Mouse (Mus musculus): ENCODE results near the gene Rnf214. TPM values are rescaled to one million over a fixed set of nuclear protein-coding genes. Genes with fewer than 3 reads are reported as not detected.

Gene Rnf214
- polyA plus RNA-seq, 1 experiment from 2014 or later, result 42.9 TPM

GRCm38 (mm10) chr9:45907078-45907428 lies 342 bp upstream of the Rnf214 start:
- Histone ChIP-seq H3K9me3 (ENCODE audit: control insufficient read depth, low read length) (no peaks in the 10 kb centered on the region), H3K4me3 (ENCODE audit: control insufficient read depth in 1 of 2, insufficient read depth in 1 of 2, low read depth in 1 of 2, low read length in 2 of 2) (peak overlapping the region; percentile 85 to 90), H3K27me3 (ENCODE audit: control insufficient read depth, insufficient read depth, low read length) (no peaks in the 10 kb centered on the region), H3K9ac (ENCODE audit: low read length) (peak overlapping the region; percentile 98), H3K27ac (replicated peaks in 1 of 2; ENCODE audit: control insufficient read depth in 1 of 2, insufficient read depth in 1 of 2, low read depth in 2 of 2, low read length in 2 of 2) (peak overlapping the region; percentile 4 to 99), H3K4me1 (ENCODE audit: control insufficient read depth in 2 of 2, insufficient read depth in 2 of 2, low read length in 2 of 2) (peaks cover 0 to 20% of the 10 kb centered on the region in 2 experiments; a peak in 2 of 4 replicates), H3K36me3 (ENCODE audit: control insufficient read depth, insufficient read depth, low read length) (peaks cover 52% of the 10 kb centered on the region), H3K4me2 (ENCODE audit: low read length) (peak overlapping the region; percentile 64)
- peak; percentile 17; the same call in 1 of the 2 replicates for ATAC-seq (ENCODE audit: insufficient number of reproducible peaks, insufficient read depth, low FRiP score, low read depth)
- WGBS, result 0% methylated on average over 19 of the region's 19 CpGs

DNA sequence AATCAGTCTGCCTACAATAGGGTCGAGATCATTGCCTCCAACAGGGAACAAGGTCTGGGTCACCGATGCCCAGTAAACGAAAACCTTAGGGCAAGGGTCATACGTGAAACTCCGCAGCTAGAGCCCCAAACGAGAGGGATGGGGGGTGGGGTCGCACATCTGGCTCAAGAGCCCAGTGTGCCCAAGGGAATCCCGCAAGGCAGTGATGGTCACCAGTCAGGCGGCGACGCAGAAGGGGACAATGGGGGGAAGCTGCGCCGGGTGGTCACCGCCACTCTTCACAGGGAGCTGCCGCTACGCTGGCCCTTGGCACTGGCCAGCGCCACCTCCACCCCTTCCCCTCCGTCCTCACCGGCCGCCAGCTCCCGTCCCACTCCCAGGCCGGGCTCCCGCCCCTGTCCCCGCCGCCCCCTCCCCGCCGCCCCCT lies 887 bp downstream of the Rnf214 start:
- H3K36me3 ChIP-seq (ENCODE audit: control insufficient read depth, insufficient read depth, low read length), result peaks cover 46% of the 10 kb centered on the region
- WGBS, result under 1% methylated on average over 15 of the region's 27 CpGs

DNA sequence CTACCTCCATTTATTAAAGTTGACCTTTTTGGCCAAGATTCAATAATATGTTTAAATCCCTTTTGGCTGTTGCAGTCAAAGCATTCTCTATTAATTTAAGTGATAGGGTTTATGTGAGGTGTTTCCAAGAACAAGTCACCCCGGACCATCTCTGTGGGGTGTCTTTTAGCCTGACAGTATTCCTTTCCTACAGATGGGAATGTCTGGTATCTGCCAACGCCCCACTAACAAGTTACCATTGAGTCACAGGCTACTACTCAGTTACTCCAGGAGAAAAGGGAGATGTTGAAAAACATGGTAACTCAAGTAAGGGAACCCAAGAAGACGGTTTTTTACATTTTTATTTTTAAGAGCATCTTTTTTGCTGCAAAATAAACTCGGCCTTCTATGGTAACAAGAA lies 1.5 kb downstream of the Rnf214 start:
- Histone ChIP-seq H3K4me3 (ENCODE audit: control insufficient read depth in 1 of 2, insufficient read depth in 1 of 2, low read depth in 1 of 2, low read length in 2 of 2) (peak overlapping the region in 1 of 2 experiments; percentile 85; a peak in 3 of 4 replicates), H3K9me3 (ENCODE audit: control insufficient read depth, low read length) (no peaks in the 10 kb centered on the region), H3K4me2 (ENCODE audit: low read length) (peak overlapping the region; percentile 64), H3K9ac (ENCODE audit: low read length) (peak overlapping the region; percentile 98), H3K27me3 (ENCODE audit: control insufficient read depth, insufficient read depth, low read length) (no peaks in the 10 kb centered on the region), H3K27ac (replicated peaks in 1 of 2; ENCODE audit: control insufficient read depth in 1 of 2, insufficient read depth in 1 of 2, low read depth in 2 of 2, low read length in 2 of 2) (no peak overlapping the region), H3K36me3 (ENCODE audit: control insufficient read depth, insufficient read depth, low read length) (peaks cover 40% of the 10 kb centered on the region), H3K4me1 (ENCODE audit: control insufficient read depth in 2 of 2, insufficient read depth in 2 of 2, low read length in 2 of 2) (peaks cover 0 to 20% of the 10 kb centered on the region in 2 experiments; a peak in 2 of 4 replicates)
- ATAC-seq (ENCODE audit: insufficient number of reproducible peaks, insufficient read depth, low FRiP score, low read depth), result no peak
- WGBS, result 52% methylated on average over 4 of the region's 4 CpGs

More for the DNA sequence above, 887 bp downstream of the Rnf214 start:
- Histone ChIP-seq H3K9me3 (ENCODE audit: control insufficient read depth, low read length) (no peaks in the 10 kb centered on the region), H3K27me3 (ENCODE audit: control insufficient read depth, insufficient read depth, low read length) (no peaks in the 10 kb centered on the region), H3K9ac (ENCODE audit: low read length) (peak overlapping the region; percentile 98), H3K4me2 (ENCODE audit: low read length) (peak overlapping the region; percentile 64), H3K27ac (replicated peaks in 1 of 2; ENCODE audit: control insufficient read depth in 1 of 2, insufficient read depth in 1 of 2, low read depth in 2 of 2, low read length in 2 of 2) (peak overlapping the region; percentile 68 to 99; a peak in 3 of 4 replicates), H3K4me3 (ENCODE audit: control insufficient read depth in 1 of 2, insufficient read depth in 1 of 2, low read depth in 1 of 2, low read length in 2 of 2) (peak overlapping the region; percentile 85 to 90), H3K4me1 (ENCODE audit: control insufficient read depth in 2 of 2, insufficient read depth in 2 of 2, low read length in 2 of 2) (peaks cover 0 to 20% of the 10 kb centered on the region in 2 experiments; a peak in 2 of 4 replicates)
- ATAC-seq (ENCODE audit: insufficient number of reproducible peaks, insufficient read depth, low FRiP score, low read depth), result no peak; the same call in 1 of the 2 replicates

DNA sequence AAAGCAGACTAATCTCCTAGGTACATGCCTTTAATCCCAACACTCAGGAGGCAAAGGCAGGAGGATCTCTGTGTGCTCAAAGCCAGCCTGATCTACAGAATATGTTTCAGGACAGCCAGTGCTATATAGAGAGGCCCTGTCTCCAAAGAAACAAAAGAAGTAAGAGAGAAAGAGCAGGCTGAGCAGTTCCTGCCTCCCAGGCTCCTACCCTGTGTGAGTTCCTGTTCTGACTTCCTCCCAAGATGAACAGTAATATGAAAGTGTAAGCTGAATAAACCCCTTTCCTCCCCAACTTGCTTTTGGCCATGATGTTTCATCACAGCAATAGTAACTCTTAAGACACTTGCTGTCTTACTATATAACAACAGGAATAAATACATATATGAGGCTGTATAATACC lies 13.0 kb downstream of the Rnf214 start:
- no peak overlapping the region for H3K4me3 ChIP-seq (ENCODE audit: control insufficient read depth in 1 of 2, insufficient read depth in 1 of 2, low read depth in 1 of 2, low read length in 2 of 2)
- H3K4me1 ChIP-seq (ENCODE audit: control insufficient read depth in 2 of 2, insufficient read depth in 2 of 2, low read length in 2 of 2), result no peaks in the 10 kb centered on the region
- H3K27me3 ChIP-seq (ENCODE audit: control insufficient read depth, insufficient read depth, low read length), result no peaks in the 10 kb centered on the region
- H3K27ac ChIP-seq (replicated peaks in 1 of 2; ENCODE audit: control insufficient read depth in 1 of 2, insufficient read depth in 1 of 2, low read depth in 2 of 2, low read length in 2 of 2), result no peak overlapping the region
- no peaks in the 10 kb centered on the region for H3K9me3 ChIP-seq (ENCODE audit: control insufficient read depth, low read length)
- no peak overlapping the region for H3K9ac ChIP-seq (ENCODE audit: low read length)
- no peak for ATAC-seq (ENCODE audit: insufficient number of reproducible peaks, insufficient read depth, low FRiP score, low read depth)
- peaks cover 97% of the 10 kb centered on the region for H3K36me3 ChIP-seq (ENCODE audit: control insufficient read depth, insufficient read depth, low read length)
- no peak overlapping the region for H3K4me2 ChIP-seq (ENCODE audit: low read length)

DNA sequence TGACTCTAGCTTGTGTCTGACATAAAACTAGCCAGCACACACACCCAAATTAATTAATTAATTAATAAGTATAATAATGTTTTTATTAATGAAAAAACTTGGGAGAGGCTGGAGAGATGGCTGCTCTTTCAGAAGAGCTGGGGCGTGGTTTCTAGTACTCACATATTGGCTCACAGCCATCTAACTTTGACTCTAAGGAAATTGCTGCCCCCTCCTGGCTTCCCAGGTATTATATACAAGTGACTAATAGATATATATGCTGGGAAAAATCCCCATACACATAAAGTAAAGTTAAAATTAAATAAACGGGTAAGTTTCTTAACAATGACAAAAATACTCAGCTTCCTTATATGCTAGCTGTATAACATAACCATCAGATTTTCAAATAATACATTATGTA lies 28.8 kb downstream of the Rnf214 start:
- WGBS, result 66% methylated on average over 2 of the region's 2 CpGs
- Histone ChIP-seq H3K4me3 (ENCODE audit: control insufficient read depth in 1 of 2, insufficient read depth in 1 of 2, low read depth in 1 of 2, low read length in 2 of 2) (no peak overlapping the region), H3K27me3 (ENCODE audit: control insufficient read depth, insufficient read depth, low read length) (no peaks in the 10 kb centered on the region), H3K4me2 (ENCODE audit: low read length) (no peak overlapping the region), H3K4me1 (ENCODE audit: control insufficient read depth in 2 of 2, insufficient read depth in 2 of 2, low read length in 2 of 2) (no peaks in the 10 kb centered on the region), H3K36me3 (ENCODE audit: control insufficient read depth, insufficient read depth, low read length) (peaks cover 84% of the 10 kb centered on the region), H3K9ac (ENCODE audit: low read length) (no peak overlapping the region), H3K27ac (replicated peaks in 1 of 2; ENCODE audit: control insufficient read depth in 1 of 2, insufficient read depth in 1 of 2, low read depth in 2 of 2, low read length in 2 of 2) (no peak overlapping the region), H3K9me3 (ENCODE audit: control insufficient read depth, low read length) (no peaks in the 10 kb centered on the region)
- ATAC-seq (ENCODE audit: insufficient number of reproducible peaks, insufficient read depth, low FRiP score, low read depth), result no peak

DNA sequence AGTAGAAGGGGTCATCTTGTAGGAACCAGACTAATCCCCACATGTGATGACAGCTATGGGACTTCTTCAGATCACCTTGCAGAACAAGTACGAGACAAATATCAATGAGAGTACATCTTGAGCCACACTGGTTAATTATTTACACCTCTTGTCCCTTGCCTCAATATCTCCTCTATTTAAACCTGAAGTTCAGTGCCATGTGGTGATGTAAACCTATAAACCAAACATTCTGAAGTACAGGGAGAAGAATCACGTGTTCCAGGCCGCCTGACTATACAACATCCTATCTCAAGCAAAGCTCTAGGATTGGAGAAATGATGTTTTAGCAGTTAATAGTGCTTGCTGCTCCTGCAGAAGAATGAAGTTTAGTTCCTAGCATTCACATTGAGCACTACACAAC lies 36.4 kb downstream of the Rnf214 start:
- Histone ChIP-seq H3K4me3 (ENCODE audit: control insufficient read depth in 1 of 2, insufficient read depth in 1 of 2, low read depth in 1 of 2, low read length in 2 of 2) (no peak overlapping the region), H3K36me3 (ENCODE audit: control insufficient read depth, insufficient read depth, low read length) (peaks cover 91% of the 10 kb centered on the region), H3K27me3 (ENCODE audit: control insufficient read depth, insufficient read depth, low read length) (no peaks in the 10 kb centered on the region), H3K4me1 (ENCODE audit: control insufficient read depth in 2 of 2, insufficient read depth in 2 of 2, low read length in 2 of 2) (no peaks in the 10 kb centered on the region), H3K9ac (ENCODE audit: low read length) (no peak overlapping the region), H3K9me3 (ENCODE audit: control insufficient read depth, low read length) (no peaks in the 10 kb centered on the region), H3K27ac (replicated peaks in 1 of 2; ENCODE audit: control insufficient read depth in 1 of 2, insufficient read depth in 1 of 2, low read depth in 2 of 2, low read length in 2 of 2) (no peak overlapping the region), H3K4me2 (ENCODE audit: low read length) (no peak overlapping the region)
- 90% methylated on average over 3 of the region's 3 CpGs for WGBS
- ATAC-seq (ENCODE audit: insufficient number of reproducible peaks, insufficient read depth, low FRiP score, low read depth), result no peak

GRCm38 (mm10) chr9:45869181-45869580 lies 37.5 kb downstream of the Rnf214 start:
- Histone ChIP-seq H3K27ac (replicated peaks in 1 of 2; ENCODE audit: control insufficient read depth in 1 of 2, insufficient read depth in 1 of 2, low read depth in 2 of 2, low read length in 2 of 2) (no peak overlapping the region), H3K4me3 (ENCODE audit: control insufficient read depth in 1 of 2, insufficient read depth in 1 of 2, low read depth in 1 of 2, low read length in 2 of 2) (no peak overlapping the region), H3K36me3 (ENCODE audit: control insufficient read depth, insufficient read depth, low read length) (peaks cover 94% of the 10 kb centered on the region), H3K4me2 (ENCODE audit: low read length) (no peak overlapping the region), H3K27me3 (ENCODE audit: control insufficient read depth, insufficient read depth, low read length) (no peaks in the 10 kb centered on the region), H3K9me3 (ENCODE audit: control insufficient read depth, low read length) (no peaks in the 10 kb centered on the region), H3K9ac (ENCODE audit: low read length) (no peak overlapping the region), H3K4me1 (ENCODE audit: control insufficient read depth in 2 of 2, insufficient read depth in 2 of 2, low read length in 2 of 2) (no peaks in the 10 kb centered on the region)
- ATAC-seq (ENCODE audit: insufficient number of reproducible peaks, insufficient read depth, low FRiP score, low read depth), result no peak
- 85% methylated on average over 3 of the region's 3 CpGs for WGBS

GRCm38 (mm10) chr9:45861813-45862212 lies 44.9 kb downstream of the Rnf214 start:
- H3K27me3 ChIP-seq (ENCODE audit: control insufficient read depth, insufficient read depth, low read length), result no peaks in the 10 kb centered on the region
- peaks cover 99% of the 10 kb centered on the region for H3K36me3 ChIP-seq (ENCODE audit: control insufficient read depth, insufficient read depth, low read length)
- no peak overlapping the region for H3K4me2 ChIP-seq (ENCODE audit: low read length)
- no peak for ATAC-seq (ENCODE audit: insufficient number of reproducible peaks, insufficient read depth, low FRiP score, low read depth)
- no peak overlapping the region for H3K4me3 ChIP-seq (ENCODE audit: control insufficient read depth in 1 of 2, insufficient read depth in 1 of 2, low read depth in 1 of 2, low read length in 2 of 2)
- H3K9me3 ChIP-seq (ENCODE audit: control insufficient read depth, low read length), result no peaks in the 10 kb centered on the region
- 96% methylated on average over 7 of the region's 7 CpGs for WGBS
- H3K27ac ChIP-seq (replicated peaks in 1 of 2; ENCODE audit: control insufficient read depth in 1 of 2, insufficient read depth in 1 of 2, low read depth in 2 of 2, low read length in 2 of 2), result no peak overlapping the region
- H3K4me1 ChIP-seq (ENCODE audit: control insufficient read depth in 2 of 2, insufficient read depth in 2 of 2, low read length in 2 of 2), result no peaks in the 10 kb centered on the region
- no peak overlapping the region for H3K9ac ChIP-seq (ENCODE audit: low read length)

Measured in heart, embryonic 14.5 days (tissue).